17 mouse cellular contexts compared by ENCODE assay signal in the genomic region with DNA sequence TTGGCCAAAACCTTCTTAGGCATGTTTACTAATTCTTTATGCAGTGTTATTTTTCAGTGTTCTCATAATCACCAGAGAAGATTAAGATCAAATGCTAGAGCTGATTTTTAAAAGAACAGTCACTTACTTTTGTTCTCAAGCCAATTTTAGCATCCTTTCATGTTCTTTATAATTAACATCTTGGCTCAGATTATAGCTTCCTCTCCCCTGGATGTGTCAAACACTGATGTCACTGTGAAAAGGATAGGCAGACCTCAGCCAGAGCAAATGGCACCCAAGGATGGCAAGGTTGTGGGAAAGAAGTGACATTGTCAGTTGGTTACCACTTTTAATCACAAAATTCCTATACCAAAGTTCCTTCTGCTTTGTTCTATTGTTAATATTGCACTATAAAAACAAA.
DNase-seq lines count a peak whose midpoint lies in the region; ATAC-seq and TF ChIP-seq lines count a peak whose summit lies in the region.
"Had no signal": no experiment of that assay in that cellular context is flagged by ENCODE, and none has a peak within 500 bp of the region (broad histone marks: within the 10 kb centered on the region; RNA-seq: fewer than 3 reads in every experiment).

No protein-coding gene starts in this region.

- no peak for DNase-seq in hindbrain, embryonic 11.5 days (ENCODE audit: low spot score)
- peak; percentile 11 for DNase-seq in midbrain, embryonic 14.5 days
- DNase-seq in midbrain, embryonic 10.5 days (ENCODE audit: low spot score): no peak
- no peak for DNase-seq in stomach, postnatal 0 days (ENCODE audit: low spot score)
- no peak for DNase-seq in heart, adult 2 months
- DNase-seq: adrenal gland, adult 2 months; adrenal gland, postnatal 25 days; cerebellum, adult 11 months; cerebellum, adult 8-10 months; gastrocnemius, postnatal 14 days; kidney, adult 18-20 months had no signal

- no peaks in the 10 kb centered on the region for H3K79me2 ChIP-seq in heart, adult 2 months (replicated peaks; ENCODE audit: control insufficient read depth, insufficient read depth, low read length)

- no peaks in the 10 kb centered on the region for H3K9me3 ChIP-seq in hindbrain, embryonic 16.5 days (ENCODE audit: control insufficient read depth, low read length)
- no peaks in the 10 kb centered on the region for H3K9me3 ChIP-seq in hindbrain, embryonic 11.5 days (ENCODE audit: control insufficient read depth, low read length)
- no peaks in the 10 kb centered on the region for H3K9me3 ChIP-seq in midbrain, embryonic 14.5 days (ENCODE audit: control insufficient read depth, low read length)
- no peaks in the 10 kb centered on the region for H3K9me3 ChIP-seq in midbrain, embryonic 10.5 days (replicated peaks)
- H3K9me3 ChIP-seq in forebrain, embryonic 15.5 days: no peaks in the 10 kb centered on the region
- no peaks in the 10 kb centered on the region for H3K9me3 ChIP-seq in stomach, postnatal 0 days (ENCODE audit: control insufficient read depth, low read length)
- H3K9me3 ChIP-seq: embryonic facial prominence, embryonic 10.5 days; heart, embryonic 12.5 days; hindbrain, embryonic 10.5 days; intestine, embryonic 15.5 days had no signal

- H3K4me3 ChIP-seq in hindbrain, embryonic 16.5 days (ENCODE audit: low read length): no peak overlapping the region
- no peak overlapping the region for H3K4me3 ChIP-seq in hindbrain, embryonic 11.5 days (ENCODE audit: low read depth, low read length)
- no peak overlapping the region for H3K4me3 ChIP-seq in midbrain, embryonic 14.5 days (replicated peaks; ENCODE audit: low read depth, low read length)
- H3K4me3 ChIP-seq in midbrain, embryonic 10.5 days: no peak overlapping the region
- H3K4me3 ChIP-seq in forebrain, embryonic 15.5 days: no peak overlapping the region
- no peak overlapping the region for H3K4me3 ChIP-seq in stomach, postnatal 0 days (ENCODE audit: low read depth, low read length)
- no peak overlapping the region for H3K4me3 ChIP-seq in heart, adult 2 months
- H3K4me3 ChIP-seq: embryonic facial prominence, embryonic 10.5 days; heart, embryonic 12.5 days; hindbrain, embryonic 10.5 days; intestine, embryonic 15.5 days had no signal

- intact Hi-C loops in heart, adult 2 months (cut with DNase I): no loop called here

- H3K27me3 ChIP-seq in hindbrain, embryonic 16.5 days (replicated peaks; ENCODE audit: control insufficient read depth, insufficient read depth, low read length): no peaks in the 10 kb centered on the region
- no peaks in the 10 kb centered on the region for H3K27me3 ChIP-seq in hindbrain, embryonic 11.5 days (ENCODE audit: control insufficient read depth, insufficient read depth, low read length)
- no peaks in the 10 kb centered on the region for H3K27me3 ChIP-seq in midbrain, embryonic 14.5 days (ENCODE audit: control insufficient read depth, insufficient read depth, low read length)
- no peaks in the 10 kb centered on the region for H3K27me3 ChIP-seq in midbrain, embryonic 10.5 days (ENCODE audit: low read depth, poor library complexity, severe bottlenecking)
- no peaks in the 10 kb centered on the region for H3K27me3 ChIP-seq in forebrain, embryonic 15.5 days
- no peaks in the 10 kb centered on the region for H3K27me3 ChIP-seq in stomach, postnatal 0 days (ENCODE audit: control insufficient read depth, insufficient read depth, low read length)
- no peaks in the 10 kb centered on the region for H3K27me3 ChIP-seq in heart, adult 2 months (ENCODE audit: control insufficient read depth, insufficient read depth, low read length)
- H3K27me3 ChIP-seq: heart, embryonic 12.5 days; intestine, embryonic 15.5 days had no signal

- no peaks in the 10 kb centered on the region for H3K36me3 ChIP-seq in hindbrain, embryonic 16.5 days (ENCODE audit: control insufficient read depth, insufficient read depth, low read length)
- no peaks in the 10 kb centered on the region for H3K36me3 ChIP-seq in hindbrain, embryonic 11.5 days (ENCODE audit: control insufficient read depth, insufficient read depth, low read length)
- no peaks in the 10 kb centered on the region for H3K36me3 ChIP-seq in midbrain, embryonic 14.5 days (ENCODE audit: control insufficient read depth, insufficient read depth, low read length)
- H3K36me3 ChIP-seq in midbrain, embryonic 10.5 days: no peaks in the 10 kb centered on the region
- H3K36me3 ChIP-seq in forebrain, embryonic 15.5 days: no peaks in the 10 kb centered on the region
- no peaks in the 10 kb centered on the region for H3K36me3 ChIP-seq in stomach, postnatal 0 days (ENCODE audit: control insufficient read depth, insufficient read depth, low read length)
- H3K36me3 ChIP-seq in heart, adult 2 months (ENCODE audit: control insufficient read depth, insufficient read depth, low read length): no peaks in the 10 kb centered on the region
- H3K36me3 ChIP-seq: embryonic facial prominence, embryonic 10.5 days; heart, embryonic 12.5 days; hindbrain, embryonic 10.5 days; intestine, embryonic 15.5 days had no signal

- no peak for TF ChIP-seq CTCF in stomach, postnatal 0 days (IDR thresholded peaks at IDR 0.05; ENCODE audit: low read depth)
- TF ChIP-seq CTCF in heart, adult 2 months (IDR thresholded peaks at IDR 0.05): no peak

- no peak overlapping the region for H3K4me2 ChIP-seq in hindbrain, embryonic 16.5 days (ENCODE audit: low read length)
- H3K4me2 ChIP-seq in hindbrain, embryonic 11.5 days (replicated peaks; ENCODE audit: low read depth, low read length): no peak overlapping the region
- H3K4me2 ChIP-seq in midbrain, embryonic 14.5 days (ENCODE audit: low read length): no peak overlapping the region
- H3K4me2 ChIP-seq in forebrain, embryonic 15.5 days (replicated peaks): no peak overlapping the region
- no peak overlapping the region for H3K4me2 ChIP-seq in stomach, postnatal 0 days (replicated peaks; ENCODE audit: low read depth)
- H3K4me2 ChIP-seq: heart, embryonic 12.5 days; intestine, embryonic 15.5 days had no signal

- no peak overlapping the region for H3K27ac ChIP-seq in hindbrain, embryonic 16.5 days (ENCODE audit: low read depth, low read length)
- H3K27ac ChIP-seq in hindbrain, embryonic 11.5 days (ENCODE audit: low read depth, low read length): no peak overlapping the region
- no peak overlapping the region for H3K27ac ChIP-seq in midbrain, embryonic 14.5 days (replicated peaks; ENCODE audit: low read depth, low read length)
- H3K27ac ChIP-seq in midbrain, embryonic 10.5 days (replicated peaks): no peak overlapping the region
- no peak overlapping the region; the same call in 1 of the 2 replicates for H3K27ac ChIP-seq in forebrain, embryonic 15.5 days (replicated peaks)
- H3K27ac ChIP-seq in stomach, postnatal 0 days (replicated peaks): no peak overlapping the region
- H3K27ac ChIP-seq in heart, adult 2 months: no peak overlapping the region
- H3K27ac ChIP-seq: embryonic facial prominence, embryonic 10.5 days; hindbrain, embryonic 10.5 days; intestine, embryonic 15.5 days had no signal

- H3K4me1 ChIP-seq in hindbrain, embryonic 16.5 days (ENCODE audit: control insufficient read depth, insufficient read depth, low read depth, low read length): no peaks in the 10 kb centered on the region
- H3K4me1 ChIP-seq in hindbrain, embryonic 11.5 days (replicated peaks; ENCODE audit: control insufficient read depth, insufficient read depth, low read length): no peaks in the 10 kb centered on the region
- no peaks in the 10 kb centered on the region for H3K4me1 ChIP-seq in midbrain, embryonic 14.5 days (ENCODE audit: control insufficient read depth, insufficient read depth, low read length)
- no peaks in the 10 kb centered on the region for H3K4me1 ChIP-seq in midbrain, embryonic 10.5 days
- H3K4me1 ChIP-seq in forebrain, embryonic 15.5 days: peaks cover 13% of the 10 kb centered on the region
- H3K4me1 ChIP-seq in stomach, postnatal 0 days (replicated peaks; ENCODE audit: control insufficient read depth, insufficient read depth): no peaks in the 10 kb centered on the region
- no peaks in the 10 kb centered on the region for H3K4me1 ChIP-seq in heart, adult 2 months (ENCODE audit: control insufficient read depth, insufficient read depth, low read length)
- H3K4me1 ChIP-seq: embryonic facial prominence, embryonic 10.5 days; heart, embryonic 12.5 days; hindbrain, embryonic 10.5 days; intestine, embryonic 15.5 days had no signal

- no peak for TF ChIP-seq EP300 in stomach, postnatal 0 days (optimal IDR thresholded peaks at IDR 0.05)
- no peak for TF ChIP-seq EP300 in heart, adult 2 months (IDR thresholded peaks at IDR 0.05; ENCODE audit: insufficient read depth, low read depth, low read length)

- TF ChIP-seq POLR2A in heart, adult 2 months (IDR thresholded peaks at IDR 0.05; ENCODE audit: insufficient read depth, low read depth, low read length): no peak

- no peak overlapping the region for H3K9ac ChIP-seq in hindbrain, embryonic 16.5 days (ENCODE audit: low read depth, low read length)
- no peak overlapping the region for H3K9ac ChIP-seq in hindbrain, embryonic 11.5 days (ENCODE audit: low read depth, low read length)
- H3K9ac ChIP-seq in midbrain, embryonic 14.5 days (replicated peaks; ENCODE audit: low read length): no peak overlapping the region
- no peak overlapping the region for H3K9ac ChIP-seq in forebrain, embryonic 15.5 days (replicated peaks)
- no peak overlapping the region for H3K9ac ChIP-seq in stomach, postnatal 0 days (ENCODE audit: low read length)
- H3K9ac ChIP-seq in heart, adult 2 months (ENCODE audit: low read depth, low read length): no peak overlapping the region
- H3K9ac ChIP-seq: heart, embryonic 12.5 days; intestine, embryonic 15.5 days had no signal

- 0 out of 2 replicates have a peak, but pooled peaks have one; percentile 52 for ATAC-seq in hindbrain, embryonic 16.5 days
- no peak for ATAC-seq in hindbrain, embryonic 11.5 days (ENCODE audit: low FRiP score)
- no peak for ATAC-seq in midbrain, embryonic 14.5 days (ENCODE audit: low FRiP score, low TSS enrichment)
- ATAC-seq in forebrain, embryonic 15.5 days (replicated peaks): peak; percentile 67; the same call in 1 of the 2 replicates
- ATAC-seq in stomach, postnatal 0 days (ENCODE audit: low FRiP score, low TSS enrichment): no peak
- ATAC-seq: intestine, embryonic 15.5 days had no signal

Comparison
In these comparisons a context has a peak if more than half of its experiments do, and no peak if none do; other contexts are left out.
1. ATAC-seq: peak in hindbrain, embryonic 16.5 days (single experiment) and forebrain, embryonic 15.5 days (single experiment); none in hindbrain, embryonic 11.5 days (single experiment), midbrain, embryonic 14.5 days (single experiment) and stomach, postnatal 0 days (single experiment).